Mouse (Mus musculus): ENCODE data around the gene Wdr78. TPM values are rescaled to one million over a fixed set of nuclear protein-coding genes. Genes with fewer than 3 reads are reported as not detected.

The Wdr78 gene
- polyA plus RNA-seq, 1 experiment from 2014 or later, result 2.6 TPM

DNA sequence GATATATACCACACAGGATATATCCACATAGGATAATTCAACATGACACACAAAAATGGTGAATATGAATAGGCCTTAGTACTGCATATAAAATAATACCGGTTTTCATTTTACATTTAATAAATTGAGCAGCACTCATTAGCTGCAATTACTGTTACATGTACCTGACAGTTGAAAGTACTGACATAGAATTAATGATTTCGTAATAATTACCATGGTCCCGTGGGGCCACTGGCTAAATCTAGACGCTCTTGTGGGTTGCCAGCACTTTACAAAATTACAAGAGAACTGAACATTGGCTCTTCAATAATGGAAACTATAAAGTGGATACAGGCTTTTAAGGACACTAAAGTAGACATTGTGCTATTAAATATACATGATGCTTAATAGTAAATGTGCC, 109.7 kb downstream of the Wdr78 start:
- H3K4me1 ChIP-seq (ENCODE audit: control insufficient read depth, insufficient read depth, low read length), result peaks cover 6% of the 10 kb centered on the region; the same call in 1 of the 2 replicates
- no peak overlapping the region for H3K9ac ChIP-seq (ENCODE audit: low read length)
- no peak overlapping the region for H3K27ac ChIP-seq (ENCODE audit: low read length)
- 84% methylated on average over 4 of the region's 4 CpGs for WGBS
- H3K4me2 ChIP-seq (ENCODE audit: low read depth, low read length), result no peak overlapping the region
- H3K36me3 ChIP-seq (ENCODE audit: control insufficient read depth, insufficient read depth, low read length), result no peaks in the 10 kb centered on the region
- no peak overlapping the region for H3K4me3 ChIP-seq (replicated peaks; ENCODE audit: low read length)
- no peak for ATAC-seq (ENCODE audit: insufficient read depth, low FRiP score)
- H3K9me3 ChIP-seq (replicated peaks; ENCODE audit: control insufficient read depth, low read length), result no peaks in the 10 kb centered on the region
- H3K27me3 ChIP-seq (ENCODE audit: control insufficient read depth, insufficient read depth, low read length), result no peaks in the 10 kb centered on the region

GRCm38 (mm10) chr4:102991685-102992084, 122.7 kb downstream of the Wdr78 start:
- H3K4me2 ChIP-seq (ENCODE audit: low read depth, low read length), result no peak overlapping the region
- no peaks in the 10 kb centered on the region for H3K36me3 ChIP-seq (ENCODE audit: control insufficient read depth, insufficient read depth, low read length)
- 86% methylated on average over 3 of the region's 3 CpGs for WGBS
- no peak overlapping the region for H3K27ac ChIP-seq (ENCODE audit: low read length)
- H3K4me3 ChIP-seq (replicated peaks; ENCODE audit: low read length), result no peak overlapping the region
- no peaks in the 10 kb centered on the region for H3K9me3 ChIP-seq (replicated peaks; ENCODE audit: control insufficient read depth, low read length)
- no peaks in the 10 kb centered on the region for H3K27me3 ChIP-seq (ENCODE audit: control insufficient read depth, insufficient read depth, low read length)
- no peak for ATAC-seq (ENCODE audit: insufficient read depth, low FRiP score)
- no peaks in the 10 kb centered on the region for H3K4me1 ChIP-seq (ENCODE audit: control insufficient read depth, insufficient read depth, low read length)
- no peak overlapping the region for H3K9ac ChIP-seq (ENCODE audit: low read length)

DNA sequence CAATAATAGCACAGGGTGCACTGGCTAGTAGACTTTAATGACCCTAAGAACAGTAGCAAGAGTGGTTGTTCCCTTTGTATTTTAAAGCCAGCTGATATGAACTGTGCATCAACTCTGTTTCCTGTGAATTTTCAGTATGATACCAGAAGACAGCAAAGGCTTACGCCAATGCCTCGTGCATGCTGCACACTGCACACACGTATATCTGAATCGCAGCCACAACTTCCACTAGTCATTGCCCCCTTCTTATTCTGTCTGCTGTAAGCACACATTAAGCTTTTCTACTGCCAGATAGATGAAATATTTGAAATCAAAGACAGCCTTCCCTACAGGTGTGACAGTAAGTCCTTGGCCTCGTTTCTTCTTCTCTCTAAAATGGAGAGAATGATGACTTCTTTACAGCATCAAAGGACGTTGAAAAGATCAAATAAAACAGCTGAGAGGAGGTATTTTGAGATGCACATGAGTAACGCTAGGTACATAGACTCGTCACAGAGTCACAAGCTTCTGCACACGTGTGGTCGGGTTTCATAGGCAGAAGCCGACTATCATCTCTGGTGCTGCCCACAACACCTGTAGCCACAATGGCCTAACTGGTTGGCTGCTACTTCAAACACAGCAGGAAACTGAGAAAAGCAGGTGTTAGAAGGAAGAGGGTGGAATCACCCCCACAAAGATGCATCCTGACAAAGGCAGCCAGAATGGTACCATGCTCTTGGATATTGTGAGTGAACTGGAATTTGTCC, 123.6 kb downstream of the Wdr78 start:
- no peaks in the 10 kb centered on the region for H3K36me3 ChIP-seq (ENCODE audit: control insufficient read depth, insufficient read depth, low read length)
- 76% methylated on average over 11 of the region's 11 CpGs for WGBS
- H3K9ac ChIP-seq (ENCODE audit: low read length), result no peak overlapping the region
- H3K9me3 ChIP-seq (replicated peaks; ENCODE audit: control insufficient read depth, low read length), result no peaks in the 10 kb centered on the region
- H3K4me1 ChIP-seq (ENCODE audit: control insufficient read depth, insufficient read depth, low read length), result no peaks in the 10 kb centered on the region
- no peaks in the 10 kb centered on the region for H3K27me3 ChIP-seq (ENCODE audit: control insufficient read depth, insufficient read depth, low read length)
- ATAC-seq (ENCODE audit: insufficient read depth, low FRiP score), result no peak
- no peak overlapping the region for H3K4me2 ChIP-seq (ENCODE audit: low read depth, low read length)
- no peak overlapping the region for H3K27ac ChIP-seq (ENCODE audit: low read length)
- no peak overlapping the region for H3K4me3 ChIP-seq (replicated peaks; ENCODE audit: low read length)

DNA sequence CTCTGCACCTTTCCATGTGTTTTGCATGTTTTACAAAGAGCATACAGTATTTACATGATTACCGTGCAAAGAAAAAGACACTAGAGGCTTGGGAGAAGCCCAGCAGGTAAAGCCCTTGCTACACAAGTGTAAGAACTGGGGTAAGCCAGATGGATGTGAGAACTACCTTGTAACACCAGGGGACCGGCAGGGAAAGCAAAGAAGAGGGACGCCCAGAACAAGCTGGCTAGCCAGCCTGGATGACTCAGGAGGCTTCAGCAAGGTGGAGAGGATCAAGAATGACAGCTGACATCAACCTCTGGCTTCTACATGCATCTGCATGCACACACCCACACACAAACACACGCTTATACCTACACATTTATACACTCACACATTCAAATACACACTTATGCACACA, 124.3 kb downstream of the Wdr78 start:
- Histone ChIP-seq H3K27ac (ENCODE audit: low read length) (no peak overlapping the region), H3K4me3 (replicated peaks; ENCODE audit: low read length) (no peak overlapping the region), H3K4me2 (ENCODE audit: low read depth, low read length) (no peak overlapping the region), H3K9me3 (replicated peaks; ENCODE audit: control insufficient read depth, low read length) (no peaks in the 10 kb centered on the region), H3K36me3 (ENCODE audit: control insufficient read depth, insufficient read depth, low read length) (no peaks in the 10 kb centered on the region), H3K27me3 (ENCODE audit: control insufficient read depth, insufficient read depth, low read length) (no peaks in the 10 kb centered on the region), H3K4me1 (ENCODE audit: control insufficient read depth, insufficient read depth, low read length) (no peaks in the 10 kb centered on the region), H3K9ac (ENCODE audit: low read length) (no peak overlapping the region)
- ATAC-seq (ENCODE audit: insufficient read depth, low FRiP score), result no peak
- WGBS, result 71% methylated on average over 4 of the region's 4 CpGs

DNA sequence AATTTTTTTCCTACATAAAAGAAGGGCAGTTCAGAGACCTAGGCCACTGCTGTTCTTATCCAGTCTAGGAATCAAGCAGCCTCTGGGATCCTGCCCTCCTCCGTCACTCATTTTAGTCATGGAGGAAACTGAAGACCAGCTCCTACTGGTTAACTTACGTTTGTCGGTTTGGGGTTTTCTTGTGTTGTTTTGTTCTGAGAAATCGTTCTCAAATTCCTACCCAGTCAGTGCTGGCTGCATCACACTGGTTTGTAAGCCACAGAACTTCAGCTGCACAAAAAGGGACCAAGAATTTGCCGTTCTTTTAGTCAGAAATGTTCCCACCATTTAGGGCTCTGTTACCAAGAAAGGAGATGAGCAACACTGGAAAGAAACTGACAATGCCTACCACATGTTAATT, 125.0 kb downstream of the Wdr78 start:
- WGBS, result 72% methylated on average over 5 of the region's 5 CpGs
- H3K4me3 ChIP-seq (replicated peaks; ENCODE audit: low read length), result no peak overlapping the region
- H3K27ac ChIP-seq (ENCODE audit: low read length), result no peak overlapping the region
- no peak overlapping the region for H3K4me2 ChIP-seq (ENCODE audit: low read depth, low read length)
- H3K4me1 ChIP-seq (ENCODE audit: control insufficient read depth, insufficient read depth, low read length), result no peaks in the 10 kb centered on the region
- no peak for ATAC-seq (ENCODE audit: insufficient read depth, low FRiP score)
- no peaks in the 10 kb centered on the region for H3K9me3 ChIP-seq (replicated peaks; ENCODE audit: control insufficient read depth, low read length)
- no peaks in the 10 kb centered on the region for H3K36me3 ChIP-seq (ENCODE audit: control insufficient read depth, insufficient read depth, low read length)
- no peaks in the 10 kb centered on the region for H3K27me3 ChIP-seq (ENCODE audit: control insufficient read depth, insufficient read depth, low read length)
- H3K9ac ChIP-seq (ENCODE audit: low read length), result no peak overlapping the region

DNA sequence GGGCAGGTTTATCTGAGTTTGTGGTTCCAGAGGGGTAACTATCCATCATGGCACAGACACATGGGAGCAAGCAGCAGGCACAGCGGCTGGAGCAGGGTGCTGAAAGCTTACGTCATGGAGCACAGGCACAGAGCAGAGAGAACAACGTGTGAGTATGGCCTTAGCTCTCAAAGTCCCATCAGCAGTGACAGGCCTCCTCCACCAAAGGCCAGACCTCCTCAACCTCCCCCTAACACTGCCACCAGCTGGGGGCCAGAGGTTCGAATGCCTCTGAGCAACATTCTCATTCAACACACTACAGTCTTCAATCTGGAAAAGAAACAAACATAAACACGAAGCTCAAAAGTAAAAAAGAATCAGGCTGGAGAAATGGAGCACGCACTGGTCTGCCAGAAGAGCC, 125.8 kb downstream of the Wdr78 start:
- 73% methylated on average over 6 of the region's 6 CpGs for WGBS
- Histone ChIP-seq H3K27me3 (ENCODE audit: control insufficient read depth, insufficient read depth, low read length) (no peaks in the 10 kb centered on the region), H3K4me3 (replicated peaks; ENCODE audit: low read length) (no peak overlapping the region), H3K4me2 (ENCODE audit: low read depth, low read length) (no peak overlapping the region), H3K27ac (ENCODE audit: low read length) (no peak overlapping the region), H3K36me3 (ENCODE audit: control insufficient read depth, insufficient read depth, low read length) (no peaks in the 10 kb centered on the region), H3K4me1 (ENCODE audit: control insufficient read depth, insufficient read depth, low read length) (no peaks in the 10 kb centered on the region), H3K9me3 (replicated peaks; ENCODE audit: control insufficient read depth, low read length) (no peaks in the 10 kb centered on the region), H3K9ac (ENCODE audit: low read length) (no peak overlapping the region)
- no peak for ATAC-seq (ENCODE audit: insufficient read depth, low FRiP score)

Other genes with a start within 250 kb of the Wdr78 start
- 1.8 and 2.0 TPM in 2 replicates for gene Tctex1d1, start 135.9 kb downstream of the Wdr78 start, polyA plus RNA-seq (2015; fragmentation: Nextera tagmentation; extraction: Ambion mirVana)
- gene Insl5, start 87.7 kb downstream of the Wdr78 start, polyA plus RNA-seq (2015; fragmentation: Nextera tagmentation; extraction: Ambion mirVana), result not detected in 2 replicates
- 33.6 and 39.6 TPM in 2 replicates for gene Mier1, start 165 bp downstream of the Wdr78 start, polyA plus RNA-seq (2015; fragmentation: Nextera tagmentation; extraction: Ambion mirVana)
- gene Slc35d1, start 100.6 kb upstream of the Wdr78 start, polyA plus RNA-seq (2015; fragmentation: Nextera tagmentation; extraction: Ambion mirVana), result 6.9 and 9.0 TPM in 2 replicates
- not detected in 2 replicates for gene 4921539E11Rik, start 176.3 kb upstream of the Wdr78 start, polyA plus RNA-seq (2015; fragmentation: Nextera tagmentation; extraction: Ambion mirVana)
- gene Oma1, start 199.3 kb upstream of the Wdr78 start, polyA plus RNA-seq (2015; fragmentation: Nextera tagmentation; extraction: Ambion mirVana), result 22.2 and 24.2 TPM in 2 replicates

Data from stomach, embryonic 16.5 days (tissue).